Mouse (Mus musculus) G1E (cell line): ENCODE data around the gene 4930412O13Rik.

Source experiments
- CTCF ChIP-seq: IDR thresholded peaks from 2 replicates; pipeline ENCODE4 v1.5.1; 2012; ENCODE audit warnings: low read depth, low read length, inconsistent platforms, mixed read lengths
- POLR2AphosphoS5 ChIP-seq: IDR thresholded peaks from 2 replicates; pipeline ENCODE4 v1.6.1; 2012; ENCODE audit warnings: low read depth, low read length, inconsistent platforms; ENCODE audit not compliant: insufficient replicate concordance

DNA sequence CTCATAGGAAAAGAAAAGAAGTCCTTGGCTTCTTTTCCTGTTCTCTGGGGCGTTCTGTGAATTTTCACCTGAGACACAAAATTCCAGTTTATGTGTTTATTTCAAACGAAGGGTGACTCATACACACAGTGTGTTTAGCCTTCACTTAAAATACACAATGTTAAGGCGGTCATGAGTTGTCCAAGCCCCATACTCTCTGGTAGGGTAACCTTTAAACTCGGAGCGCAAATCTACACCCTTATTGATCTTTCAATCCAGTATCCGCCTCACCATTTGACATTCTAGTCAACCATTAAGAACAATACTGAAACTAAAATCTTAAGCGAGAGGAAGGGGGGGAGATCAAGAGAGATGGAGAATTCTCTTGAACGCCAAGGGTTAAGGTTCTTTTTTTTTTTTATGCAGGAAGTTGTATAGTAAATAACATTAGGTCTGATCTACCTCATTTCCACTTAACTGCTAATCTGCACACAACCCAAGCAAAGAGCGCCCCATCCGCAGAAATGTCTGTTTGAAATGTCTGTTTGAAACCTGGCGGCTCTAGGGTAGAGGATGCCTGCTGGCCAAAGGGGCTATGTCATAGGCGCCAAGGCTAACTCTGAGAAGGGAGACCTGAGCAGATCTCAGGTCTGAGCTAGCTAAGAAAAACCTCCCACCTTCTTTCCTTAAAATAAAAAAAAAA lies 5.2 kb upstream of the 4930412O13Rik start:
- TF ChIP-seq CTCF (no peak), POLR2AphosphoS5 (no peak)
